ENCODE assay signal across 7 mouse cellular contexts in genomic region chr8:12978726-12979125, GRCm38 (mm10). TPM values are rescaled to one million over a fixed set of nuclear protein-coding genes. Genes with fewer than 3 reads are reported as not detected.
DNase-seq lines count a peak whose midpoint lies in the region; TF ChIP-seq lines count a peak whose summit lies in the region.

No protein-coding gene starts in this region.

- TF ChIP-seq EP300 in ES-Bruce4 (IDR thresholded peaks at IDR 0.05; ENCODE audit: insufficient read depth, low read depth, low read length), result no peak

- H3K4me3 ChIP-seq in ES-Bruce4 (ENCODE audit: low read depth, low read length), result no peak overlapping the region
- H3K4me3 ChIP-seq in small intestine, adult 2 months (ENCODE audit: low read depth, low read length), result no peak overlapping the region

- H3K27me3 ChIP-seq in ES-Bruce4 (ENCODE audit: control insufficient read depth, insufficient read depth, low read length, poor library complexity, severe bottlenecking), result no peaks in the 10 kb centered on the region
- no peaks in the 10 kb centered on the region for H3K27me3 ChIP-seq in small intestine, adult 2 months (ENCODE audit: control insufficient read depth, insufficient read depth, low read length)

- no peaks in the 10 kb centered on the region for H3K36me3 ChIP-seq in ES-Bruce4 (ENCODE audit: control insufficient read depth, insufficient read depth, low read length, poor library complexity, severe bottlenecking)
- H3K36me3 ChIP-seq in small intestine, adult 2 months (ENCODE audit: control insufficient read depth, insufficient read depth, low read length), result no peaks in the 10 kb centered on the region

- DNase-seq in WW6 (ENCODE audit: low read depth, low spot score), result peak; percentile 54
- peak; percentile 69 to 70 for DNase-seq in cerebellum, postnatal 36 days
- peak; percentile 31 for DNase-seq in gastrocnemius, postnatal 25 days
- peak; percentile 84 for DNase-seq in kidney, adult 9 months
- peak; percentile 68 for DNase-seq in lung, postnatal 10 days

- H3K4me1 ChIP-seq in ES-Bruce4 (ENCODE audit: control insufficient read depth, insufficient read depth, low read length), result no peaks in the 10 kb centered on the region
- H3K4me1 ChIP-seq in small intestine, adult 2 months (ENCODE audit: control insufficient read depth, insufficient read depth, insufficient read length, low read length), result no peaks in the 10 kb centered on the region

- H3K9me3 ChIP-seq in ES-Bruce4 (replicated peaks; ENCODE audit: control insufficient read depth, insufficient read depth, low read length, poor library complexity, severe bottlenecking), result no peaks in the 10 kb centered on the region

- no peak overlapping the region for H3K9ac ChIP-seq in ES-Bruce4 (ENCODE audit: low read depth, poor library complexity, severe bottlenecking)

- no peak overlapping the region for H3K27ac ChIP-seq in ES-Bruce4 (ENCODE audit: insufficient read depth, low read length)
- no peak overlapping the region for H3K27ac ChIP-seq in small intestine, adult 2 months (ENCODE audit: insufficient read depth, low read depth, low read length)

- 32% methylated on average over 5 of the region's 5 CpGs for WGBS in small intestine, adult 2 months

- TF ChIP-seq CTCF in ES-Bruce4 (IDR thresholded peaks at IDR 0.05; ENCODE audit: low read depth, low read length), result peak; percentile 87
- TF ChIP-seq CTCF in small intestine, adult 2 months (IDR thresholded peaks at IDR 0.05; ENCODE audit: extremely low read depth, insufficient read length, insufficient replicate concordance, low read depth, low read length), result peak; percentile 71; the same call in 1 of the 2 replicates

- no peak for TF ChIP-seq POLR2A in ES-Bruce4 (IDR thresholded peaks at IDR 0.05; ENCODE audit: insufficient read depth, low read length)
- no peak for TF ChIP-seq POLR2A in small intestine, adult 2 months (IDR thresholded peaks at IDR 0.05; ENCODE audit: low read depth, low read length)

RNA-seq across cellular contexts. Expression of gene F7, which starts 47.1 kb away (rescaled TPM):
- polyA plus RNA-seq in ES-Bruce4 (2011; ENCODE audit: insufficient read depth, insufficient read length, low read depth, missing spikeins), result not detected in 2 replicates
- not detected for total RNA-seq in gastrocnemius, postnatal 25 days (2021)
- 0.30 and 1.1 TPM in 2 replicates for polyA plus RNA-seq in small intestine, adult 2 months (2012; rRNA removed)

RNA-seq across cellular contexts. Expression of gene F10, which starts 58.4 kb away (rescaled TPM):
- polyA plus RNA-seq in ES-Bruce4 (2011; ENCODE audit: insufficient read depth, insufficient read length, low read depth, missing spikeins), result 0.24 TPM in 1 of 2 replicates, not detected in the other
- total RNA-seq in gastrocnemius, postnatal 25 days (2021), result under 1 TPM in 1 of 2 experiments, not detected in 1; 0.32 TPM
- polyA plus RNA-seq in small intestine, adult 2 months (2012; rRNA removed), result 0.19 and 0.58 TPM in 2 replicates

Comparison
In these comparisons a context has a peak if more than half of its experiments do, and no peak if none do; other contexts are left out.
1. DNase-seq: peak in every context shown above with its lines; median percentile 84 in kidney, adult 9 months; 70 in cerebellum, postnatal 36 days; 68 in lung, postnatal 10 days; 54 in WW6; 31 in gastrocnemius, postnatal 25 days.